Mouse (Mus musculus): ENCODE measurements around the gene Bsn. TPM values are rescaled to one million over a fixed set of nuclear protein-coding genes. Genes with fewer than 3 reads are reported as not detected.

Gene Bsn
- polyA plus RNA-seq, 1 experiment from 2014 or later = 4.1 TPM

DNA sequence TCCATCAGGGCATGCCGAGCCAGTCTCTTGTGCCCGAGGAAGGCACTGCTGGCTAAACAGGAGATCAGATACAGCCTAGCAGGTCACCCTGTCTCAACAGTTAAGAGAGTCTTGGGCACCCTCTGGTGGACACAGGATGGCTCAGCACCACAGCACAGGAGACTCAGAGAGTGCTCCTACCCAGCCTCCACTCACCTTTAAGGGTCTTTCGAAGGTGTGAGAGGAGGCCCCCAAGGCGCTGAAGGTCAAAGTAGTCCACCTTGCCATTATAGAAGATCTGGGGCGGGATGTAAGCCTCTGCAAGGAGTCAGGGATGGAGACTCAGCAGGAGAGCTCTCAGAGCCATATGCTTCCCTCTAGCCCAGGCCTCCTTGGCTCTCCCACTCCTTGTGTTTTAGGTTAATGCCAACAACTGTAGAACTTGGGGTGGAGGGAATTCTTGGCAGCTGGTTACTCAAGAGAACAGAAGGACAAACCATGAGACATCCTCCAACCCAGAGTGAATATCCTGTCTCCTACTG lies 124.6 kb downstream of the Bsn start:
- WGBS = 49% methylated on average over 5 of the region's 5 CpGs
- no peak overlapping the region for H3K4me2 ChIP-seq (ENCODE audit: low read length)
- H3K9ac ChIP-seq (ENCODE audit: low read length) = no peak overlapping the region
- H3K4me1 ChIP-seq (replicated peaks; ENCODE audit: control insufficient read depth, insufficient read depth, low read length) = no peaks in the 10 kb centered on the region
- H3K27me3 ChIP-seq (replicated peaks; ENCODE audit: control insufficient read depth, insufficient read depth, low read length) = no peaks in the 10 kb centered on the region
- no peak for ATAC-seq (replicated peaks; ENCODE audit: low FRiP score, low TSS enrichment, low read depth)
- peaks cover 29% of the 10 kb centered on the region for H3K36me3 ChIP-seq (ENCODE audit: control insufficient read depth, insufficient read depth, low read length)
- no peak overlapping the region for H3K27ac ChIP-seq (ENCODE audit: low read depth)
- DNase-seq (ENCODE audit: low spot score) = peak; percentile 73
- no peaks in the 10 kb centered on the region for H3K9me3 ChIP-seq (ENCODE audit: control insufficient read depth, low read length)
- no peak overlapping the region for H3K4me3 ChIP-seq (ENCODE audit: low read depth, low read length)

DNA sequence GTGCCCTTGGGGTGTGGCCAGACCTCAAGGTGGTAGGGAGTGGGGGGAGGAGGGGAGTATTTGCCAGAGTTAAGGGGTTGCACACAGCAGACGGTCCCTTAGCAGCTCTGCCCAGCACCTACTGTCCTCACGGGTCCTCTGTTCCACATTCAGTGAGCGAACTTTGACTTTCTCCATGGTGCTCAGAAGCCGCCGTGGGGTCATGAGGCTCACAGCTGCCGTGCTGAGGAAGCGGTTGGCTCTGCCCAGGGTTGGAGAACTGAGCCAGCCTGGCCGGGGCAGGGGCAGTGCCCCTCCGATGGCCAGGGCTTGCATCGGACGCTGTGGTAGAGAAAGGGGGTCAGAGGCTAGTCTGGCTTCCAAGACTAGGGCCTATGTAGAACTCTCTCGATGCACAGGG lies 126.8 kb downstream of the Bsn start:
- ATAC-seq (replicated peaks; ENCODE audit: low FRiP score, low TSS enrichment, low read depth) (no peak), DNase-seq (ENCODE audit: low spot score) (no peak)
- Histone ChIP-seq H3K27me3 (replicated peaks; ENCODE audit: control insufficient read depth, insufficient read depth, low read length) (no peaks in the 10 kb centered on the region), H3K9me3 (ENCODE audit: control insufficient read depth, low read length) (no peaks in the 10 kb centered on the region), H3K4me3 (ENCODE audit: low read depth, low read length) (no peak overlapping the region), H3K4me2 (ENCODE audit: low read length) (no peak overlapping the region), H3K9ac (ENCODE audit: low read length) (no peak overlapping the region), H3K27ac (ENCODE audit: low read depth) (no peak overlapping the region), H3K36me3 (ENCODE audit: control insufficient read depth, insufficient read depth, low read length) (peaks cover 36% of the 10 kb centered on the region), H3K4me1 (replicated peaks; ENCODE audit: control insufficient read depth, insufficient read depth, low read length) (no peaks in the 10 kb centered on the region)
- WGBS = 85% methylated on average over 12 of the region's 12 CpGs

DNA sequence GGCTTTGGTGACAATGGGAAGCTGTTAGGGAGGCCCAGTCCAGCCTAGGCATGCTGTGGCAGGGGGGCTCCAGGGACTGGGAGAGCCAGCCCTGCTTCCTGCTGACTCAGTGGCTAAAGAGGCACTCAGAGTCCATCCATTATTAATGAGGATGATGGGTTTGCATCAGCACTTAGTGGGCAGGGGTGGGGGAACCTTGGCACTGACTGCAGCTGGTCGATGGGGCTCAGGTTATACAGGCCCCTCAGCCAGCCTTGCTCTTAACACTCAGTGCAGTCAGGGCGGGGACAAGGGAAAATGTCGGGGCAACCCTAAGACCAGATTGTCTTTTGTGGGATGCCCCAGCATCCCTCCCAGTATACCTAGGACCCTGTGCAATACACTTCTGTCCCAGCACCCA lies 128.0 kb downstream of the Bsn start:
- no peak overlapping the region for H3K4me2 ChIP-seq (ENCODE audit: low read length)
- H3K27me3 ChIP-seq (replicated peaks; ENCODE audit: control insufficient read depth, insufficient read depth, low read length) = no peaks in the 10 kb centered on the region
- no peaks in the 10 kb centered on the region for H3K4me1 ChIP-seq (replicated peaks; ENCODE audit: control insufficient read depth, insufficient read depth, low read length)
- WGBS = 87% methylated on average over 3 of the region's 3 CpGs
- no peaks in the 10 kb centered on the region for H3K9me3 ChIP-seq (ENCODE audit: control insufficient read depth, low read length)
- H3K4me3 ChIP-seq (ENCODE audit: low read depth, low read length) = no peak overlapping the region
- DNase-seq (ENCODE audit: low spot score) = no peak
- peaks cover 36% of the 10 kb centered on the region for H3K36me3 ChIP-seq (ENCODE audit: control insufficient read depth, insufficient read depth, low read length)
- H3K9ac ChIP-seq (ENCODE audit: low read length) = no peak overlapping the region
- ATAC-seq (replicated peaks; ENCODE audit: low FRiP score, low TSS enrichment, low read depth) = no peak; the same call in 1 of the 2 replicates
- no peak overlapping the region for H3K27ac ChIP-seq (ENCODE audit: low read depth)

DNA sequence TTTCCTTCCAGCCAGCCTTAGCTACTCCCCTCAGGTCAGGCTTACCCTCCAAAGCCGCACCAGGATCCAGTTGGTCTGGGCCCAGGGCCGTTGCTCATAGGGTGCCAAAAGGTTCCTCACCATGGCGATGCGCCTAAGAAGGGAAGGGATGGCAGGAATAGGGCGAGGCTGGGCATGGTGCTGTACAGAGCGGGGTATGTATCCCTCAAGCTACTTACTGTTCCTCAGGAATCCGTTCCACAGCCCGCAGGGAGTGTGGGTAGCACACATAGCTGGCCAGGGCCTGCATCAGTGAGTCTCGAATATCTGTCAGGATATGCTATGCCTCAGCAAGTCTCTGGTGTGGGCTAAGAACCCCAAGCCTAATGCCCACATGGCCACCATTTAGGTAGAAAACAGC lies 131.9 kb downstream of the Bsn start:
- ATAC-seq (replicated peaks; ENCODE audit: low FRiP score, low TSS enrichment, low read depth) (no peak), DNase-seq (ENCODE audit: low spot score) (no peak)
- 93% methylated on average over 9 of the region's 9 CpGs for WGBS

DNA sequence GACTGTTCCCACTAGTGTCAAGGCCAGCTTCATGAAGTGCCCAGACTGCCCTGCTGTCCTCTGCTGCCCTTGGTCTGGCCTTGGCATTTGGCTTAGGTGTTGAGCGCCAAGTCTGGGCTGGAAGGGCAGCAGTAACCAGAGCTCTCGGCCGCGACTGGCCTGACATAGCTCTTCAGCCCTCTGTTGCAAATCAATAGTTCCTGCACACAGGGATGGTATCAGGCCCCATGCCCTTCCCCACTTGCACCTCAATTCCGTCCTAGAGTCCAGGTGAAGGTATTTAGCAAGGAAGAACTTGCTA lies 133.0 kb downstream of the Bsn start:
- Histone ChIP-seq H3K27me3 (replicated peaks; ENCODE audit: control insufficient read depth, insufficient read depth, low read length) (no peaks in the 10 kb centered on the region), H3K4me3 (ENCODE audit: low read depth, low read length) (no peak overlapping the region), H3K4me1 (replicated peaks; ENCODE audit: control insufficient read depth, insufficient read depth, low read length) (0 out of 2 replicates have a peak, but pooled peaks cover 5% of the 10 kb centered on the region), H3K36me3 (ENCODE audit: control insufficient read depth, insufficient read depth, low read length) (peaks cover 46% of the 10 kb centered on the region), H3K9ac (ENCODE audit: low read length) (no peak overlapping the region), H3K9me3 (ENCODE audit: control insufficient read depth, low read length) (no peaks in the 10 kb centered on the region), H3K27ac (ENCODE audit: low read depth) (no peak overlapping the region), H3K4me2 (ENCODE audit: low read length) (no peak overlapping the region)
- ATAC-seq (replicated peaks; ENCODE audit: low FRiP score, low TSS enrichment, low read depth) (no peak), DNase-seq (ENCODE audit: low spot score) (no peak)
- WGBS = 91% methylated on average over 5 of the region's 5 CpGs

More for the DNA sequence above, 131.9 kb downstream of the Bsn start:
- H3K27ac ChIP-seq (ENCODE audit: low read depth) = no peak overlapping the region
- 0 out of 2 replicates have a peak, but pooled peaks cover 1% of the 10 kb centered on the region for H3K4me1 ChIP-seq (replicated peaks; ENCODE audit: control insufficient read depth, insufficient read depth, low read length)
- no peak overlapping the region for H3K9ac ChIP-seq (ENCODE audit: low read length)
- no peak overlapping the region for H3K4me2 ChIP-seq (ENCODE audit: low read length)
- H3K36me3 ChIP-seq (ENCODE audit: control insufficient read depth, insufficient read depth, low read length) = peaks cover 55% of the 10 kb centered on the region
- no peak overlapping the region for H3K4me3 ChIP-seq (ENCODE audit: low read depth, low read length)
- no peaks in the 10 kb centered on the region for H3K27me3 ChIP-seq (replicated peaks; ENCODE audit: control insufficient read depth, insufficient read depth, low read length)
- H3K9me3 ChIP-seq (ENCODE audit: control insufficient read depth, low read length) = no peaks in the 10 kb centered on the region

DNA sequence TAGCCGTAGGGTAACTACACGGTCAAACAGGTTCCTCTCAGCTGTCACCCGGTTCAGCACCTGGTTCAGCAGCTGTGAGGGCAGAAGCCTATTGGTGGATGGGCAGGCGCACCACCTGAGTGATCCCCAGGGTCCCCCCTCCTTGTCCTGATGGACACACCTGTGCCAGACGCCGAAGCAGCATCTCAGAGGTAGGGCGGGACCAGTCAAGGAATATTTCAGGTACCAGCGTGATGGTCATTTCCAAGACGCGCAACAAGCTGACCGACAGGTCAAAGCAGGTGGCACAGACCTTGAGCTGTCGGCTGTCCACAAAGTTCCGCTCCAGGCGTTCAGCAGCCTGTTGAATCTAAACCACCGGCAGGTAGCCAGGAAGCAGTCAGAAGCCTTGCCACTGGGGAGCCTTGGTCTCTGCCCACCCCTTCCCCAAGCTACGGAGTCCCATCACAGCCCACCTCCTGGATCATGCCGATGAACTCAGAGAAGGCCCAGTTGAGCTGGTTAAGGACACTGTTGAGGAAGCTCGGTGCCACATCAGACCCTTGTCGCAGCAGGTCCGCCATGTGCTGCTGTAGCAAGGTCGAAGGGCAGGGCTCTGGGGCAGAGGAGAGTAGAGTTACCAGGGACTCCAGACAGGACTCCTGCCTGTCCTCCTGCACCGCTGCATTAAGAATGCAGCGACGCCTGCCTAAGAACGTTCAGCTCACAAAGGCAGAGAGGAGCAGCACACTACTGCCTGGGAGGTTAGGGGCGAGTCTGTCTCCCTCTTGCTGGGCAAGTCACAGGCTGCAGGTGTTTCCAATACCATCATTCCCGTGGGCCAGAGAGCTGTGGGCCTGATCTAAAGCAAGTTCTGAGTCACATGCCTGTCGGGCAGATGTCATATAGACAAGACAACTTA lies 133.6 kb downstream of the Bsn start:
- Histone ChIP-seq H3K36me3 (ENCODE audit: control insufficient read depth, insufficient read depth, low read length) (peaks cover 50% of the 10 kb centered on the region), H3K4me1 (replicated peaks; ENCODE audit: control insufficient read depth, insufficient read depth, low read length) (0 out of 2 replicates have a peak, but pooled peaks cover 5% of the 10 kb centered on the region), H3K9ac (ENCODE audit: low read length) (no peak overlapping the region), H3K9me3 (ENCODE audit: control insufficient read depth, low read length) (no peaks in the 10 kb centered on the region), H3K4me3 (ENCODE audit: low read depth, low read length) (no peak overlapping the region), H3K27me3 (replicated peaks; ENCODE audit: control insufficient read depth, insufficient read depth, low read length) (no peaks in the 10 kb centered on the region), H3K27ac (ENCODE audit: low read depth) (no peak overlapping the region), H3K4me2 (ENCODE audit: low read length) (no peak overlapping the region)
- WGBS = 84% methylated on average over 28 of the region's 28 CpGs
- DNase-seq (ENCODE audit: low spot score) (no peak), ATAC-seq (replicated peaks; ENCODE audit: low FRiP score, low TSS enrichment, low read depth) (no peak)

DNA sequence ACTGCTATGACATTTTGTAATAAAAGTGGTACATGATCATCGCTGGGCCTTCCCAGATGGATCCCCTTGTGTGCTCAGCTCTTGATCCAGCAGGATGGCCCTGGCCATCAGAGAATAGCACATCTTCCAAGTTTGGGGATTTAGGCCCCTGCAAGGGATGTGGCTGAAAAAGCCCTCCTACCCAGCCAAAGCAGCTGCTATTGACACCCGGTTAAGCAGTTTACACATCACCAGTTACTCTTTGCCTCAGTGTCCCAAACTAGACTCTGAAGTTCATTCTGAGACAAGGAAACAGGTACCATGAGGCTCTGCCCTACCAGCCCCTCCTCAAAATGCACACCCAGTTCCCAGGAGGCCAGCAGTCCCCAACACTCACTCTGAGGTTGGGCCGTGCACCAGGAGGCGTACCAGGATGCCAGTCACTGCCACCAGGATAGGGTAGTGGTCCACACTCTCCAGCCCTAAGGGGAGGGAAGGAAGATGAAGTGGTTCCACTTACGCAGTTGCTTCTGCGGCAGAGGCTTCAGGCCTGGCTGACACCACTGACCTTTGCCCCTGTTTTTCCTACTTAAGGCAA lies 134.4 kb downstream of the Bsn start:
- Histone ChIP-seq H3K9ac (ENCODE audit: low read length) (no peak overlapping the region), H3K4me1 (replicated peaks; ENCODE audit: control insufficient read depth, insufficient read depth, low read length) (0 out of 2 replicates have a peak, but pooled peaks cover 5% of the 10 kb centered on the region), H3K36me3 (ENCODE audit: control insufficient read depth, insufficient read depth, low read length) (peaks cover 58% of the 10 kb centered on the region), H3K27me3 (replicated peaks; ENCODE audit: control insufficient read depth, insufficient read depth, low read length) (no peaks in the 10 kb centered on the region), H3K9me3 (ENCODE audit: control insufficient read depth, low read length) (no peaks in the 10 kb centered on the region), H3K4me3 (ENCODE audit: low read depth, low read length) (no peak overlapping the region), H3K27ac (ENCODE audit: low read depth) (no peak overlapping the region), H3K4me2 (ENCODE audit: low read length) (no peak overlapping the region)
- no peak for DNase-seq (ENCODE audit: low spot score)
- ATAC-seq (replicated peaks; ENCODE audit: low FRiP score, low TSS enrichment, low read depth) = no peak
- WGBS = 82% methylated on average over 6 of the region's 6 CpGs

DNA sequence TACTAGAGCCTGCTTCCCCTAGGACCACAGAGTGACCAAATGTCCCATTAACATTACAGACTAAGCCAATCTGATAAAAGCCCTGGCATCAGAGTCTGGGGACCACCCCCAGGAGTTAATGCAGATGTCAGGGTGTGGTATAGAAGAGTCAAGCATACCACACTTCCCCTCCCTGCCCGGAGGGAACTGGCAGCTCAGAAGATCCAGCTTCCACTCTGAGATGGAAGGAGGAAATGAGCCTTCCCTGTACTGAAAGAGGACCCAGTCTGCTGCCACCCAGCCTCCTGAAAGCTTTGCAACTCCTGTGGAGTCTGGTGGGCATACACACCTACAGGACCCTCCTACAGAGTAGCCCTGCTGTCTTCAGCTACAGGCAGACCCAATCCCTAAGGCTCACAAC lies 135.1 kb downstream of the Bsn start:
- H3K27ac ChIP-seq (ENCODE audit: low read depth) = no peak overlapping the region
- no peaks in the 10 kb centered on the region for H3K9me3 ChIP-seq (ENCODE audit: control insufficient read depth, low read length)
- no peak overlapping the region for H3K9ac ChIP-seq (ENCODE audit: low read length)
- no peak overlapping the region for H3K4me2 ChIP-seq (ENCODE audit: low read length)
- no peaks in the 10 kb centered on the region for H3K27me3 ChIP-seq (replicated peaks; ENCODE audit: control insufficient read depth, insufficient read depth, low read length)
- no peak for ATAC-seq (replicated peaks; ENCODE audit: low FRiP score, low TSS enrichment, low read depth)
- H3K36me3 ChIP-seq (ENCODE audit: control insufficient read depth, insufficient read depth, low read length) = peaks cover 63% of the 10 kb centered on the region
- no peak overlapping the region for H3K4me3 ChIP-seq (ENCODE audit: low read depth, low read length)
- no peak for DNase-seq (ENCODE audit: low spot score)
- H3K4me1 ChIP-seq (replicated peaks; ENCODE audit: control insufficient read depth, insufficient read depth, low read length) = peaks cover 6% of the 10 kb centered on the region; the same call in 1 of the 2 replicates
- WGBS = 73% methylated on average over 1 of the region's 1 CpGs
